Mouse (Mus musculus): Measurements from ENCODE around the gene Shoc2.

DNA sequence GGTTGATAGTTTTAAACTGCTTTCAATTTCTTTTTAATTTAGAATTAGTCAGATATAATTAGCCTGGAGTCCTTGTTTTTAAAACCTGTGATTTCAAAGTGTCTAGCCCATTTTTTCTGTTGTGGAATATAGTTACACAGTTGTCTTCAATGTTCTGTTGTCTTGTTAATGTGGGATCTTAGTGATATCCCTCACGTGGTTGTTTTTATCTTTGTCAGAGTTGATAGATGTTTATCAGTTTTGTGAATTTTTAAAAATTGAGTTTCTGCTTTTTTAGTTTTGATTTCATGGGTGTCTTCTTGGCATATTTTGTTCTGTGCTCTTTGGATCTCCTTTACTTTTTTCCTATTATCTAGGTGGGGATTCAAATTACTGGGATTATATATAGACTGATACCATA lies 29.6 kb downstream of the Shoc2 start:
- TF ChIP-seq POLR2A (IDR thresholded peaks at IDR 0.05; ENCODE audit: control insufficient read depth, low read depth, low read length) (no peak), CTCF (IDR thresholded peaks at IDR 0.05; ENCODE audit: control insufficient read depth, insufficient read depth, insufficient replicate concordance, low read depth, low read length) (no peak)
